22 mouse cellular contexts compared by ENCODE assay signal in the genomic region with DNA sequence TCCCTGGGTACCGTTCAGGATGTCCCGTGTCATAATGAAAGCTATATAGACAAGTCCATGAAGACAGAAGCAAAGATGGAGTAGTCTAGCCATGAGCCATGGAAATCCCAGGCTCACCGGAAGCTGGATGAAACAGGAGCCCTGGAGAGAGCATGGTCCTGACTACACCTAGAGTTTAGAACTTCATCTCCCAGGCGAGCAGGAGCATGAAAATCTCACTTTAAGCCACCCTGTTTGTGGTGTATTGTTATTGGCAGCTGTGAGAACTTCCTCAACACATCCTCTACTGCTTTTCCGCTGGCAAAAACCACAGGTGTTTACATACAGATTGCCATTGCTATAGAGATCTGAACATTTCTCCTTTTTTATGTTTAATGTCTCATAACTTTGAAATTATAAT. TPM values are rescaled to one million over a fixed set of nuclear protein-coding genes. Genes with fewer than 3 reads are reported as not detected.
A peak's percentile ranks its signal among the peaks of the same experiment; 100 is the strongest.
DNase-seq lines count a peak whose midpoint lies in the region; ATAC-seq and TF ChIP-seq lines count a peak whose summit lies in the region.
"Had no signal": no experiment of that assay in that cellular context is flagged by ENCODE, and none has a peak within 500 bp of the region (broad histone marks: within the 10 kb centered on the region; RNA-seq: fewer than 3 reads in every experiment).

No protein-coding gene starts in this region.

- intact Hi-C loops in heart, postnatal 14 days (cut with DNase I) = no loop called here

- no peak for DNase-seq in thymus, adult 2 months
- DNase-seq in thymus, adult 18-20 months = no peak
- peak; percentile 43 for DNase-seq in MEL-GATA-1-ER (ENCODE audit: extremely low read depth, low read depth)
- no peak for DNase-seq in hindbrain, embryonic 11.5 days (ENCODE audit: low spot score)
- no peak for DNase-seq in heart, postnatal 14 days
- DNase-seq: cerebellum, adult 11-12 months; cerebellum, postnatal 36 days; gastrocnemius, postnatal 25 days; kidney, adult 2 months; kidney, postnatal 36 days; left cerebral cortex, postnatal 4 days had no signal

- no peak for TF ChIP-seq POLR2A in thymus, adult 2 months (IDR thresholded peaks at IDR 0.05; ENCODE audit: control insufficient read depth, extremely low read depth, insufficient read depth, low read length, poor library complexity)

- no peaks in the 10 kb centered on the region for H3K27me3 ChIP-seq in thymus, adult 2 months (ENCODE audit: control insufficient read depth, insufficient read depth, low read length)
- no peaks in the 10 kb centered on the region for H3K27me3 ChIP-seq in hindbrain, embryonic 11.5 days (ENCODE audit: control insufficient read depth, insufficient read depth, low read length)
- H3K27me3 ChIP-seq: embryonic facial prominence, embryonic 12.5 days; liver, embryonic 12.5 days; Patski had no signal

- TF ChIP-seq CTCF in thymus, adult 2 months (IDR thresholded peaks at IDR 0.05; ENCODE audit: borderline replicate concordance, control insufficient read depth, extremely low read depth, insufficient read depth, low read length, poor library complexity) = no peak

- H3K4me1 ChIP-seq in thymus, adult 2 months (replicated peaks; ENCODE audit: control insufficient read depth, insufficient read depth, low read length) = peaks cover 60% of the 10 kb centered on the region
- H3K4me1 ChIP-seq in hindbrain, embryonic 11.5 days (replicated peaks; ENCODE audit: control insufficient read depth, insufficient read depth, low read length) = no peaks in the 10 kb centered on the region
- H3K4me1 ChIP-seq: embryonic facial prominence, embryonic 12.5 days had no signal

- peak overlapping the region; percentile 93 for H3K27ac ChIP-seq in thymus, adult 2 months (ENCODE audit: control insufficient read depth, insufficient read depth, low read length)
- H3K27ac ChIP-seq in hindbrain, embryonic 11.5 days (ENCODE audit: low read depth, low read length) = no peak overlapping the region
- H3K27ac ChIP-seq: embryonic facial prominence, embryonic 12.5 days; hindbrain, embryonic 14.5 days; liver, embryonic 12.5 days; midbrain, embryonic 10.5 days had no signal

- no peaks in the 10 kb centered on the region for H3K36me3 ChIP-seq in thymus, adult 2 months (ENCODE audit: control insufficient read depth, insufficient read depth, low read length)
- H3K36me3 ChIP-seq in hindbrain, embryonic 11.5 days (ENCODE audit: control insufficient read depth, insufficient read depth, low read length) = no peaks in the 10 kb centered on the region
- H3K36me3 ChIP-seq: embryonic facial prominence, embryonic 12.5 days; liver, embryonic 12.5 days; midbrain, embryonic 10.5 days had no signal

- H3K9ac ChIP-seq in hindbrain, embryonic 11.5 days (ENCODE audit: low read depth, low read length) = no peak overlapping the region
- H3K9ac ChIP-seq: embryonic facial prominence, embryonic 12.5 days; hindbrain, embryonic 14.5 days; liver, embryonic 12.5 days had no signal

- peak; percentile 39 for ATAC-seq in inflammation-experienced regulatory T-cells, adult 6 months
- no peak for ATAC-seq in frontal cortex, adult (ENCODE audit: low TSS enrichment)
- no peak for ATAC-seq in hindbrain, embryonic 11.5 days (ENCODE audit: low FRiP score)
- ATAC-seq: liver, embryonic 12.5 days; Patski had no signal

- no peak overlapping the region for H3K4me2 ChIP-seq in hindbrain, embryonic 11.5 days (replicated peaks; ENCODE audit: low read depth, low read length)
- H3K4me2 ChIP-seq: embryonic facial prominence, embryonic 12.5 days; hindbrain, embryonic 14.5 days; liver, embryonic 12.5 days had no signal

- H3K4me3 ChIP-seq in thymus, adult 2 months (ENCODE audit: control insufficient read depth, insufficient read depth, low read length) = no peak overlapping the region
- no peak overlapping the region for H3K4me3 ChIP-seq in hindbrain, embryonic 11.5 days (ENCODE audit: low read depth, low read length)
- H3K4me3 ChIP-seq: embryonic facial prominence, embryonic 12.5 days; liver, embryonic 12.5 days; midbrain, embryonic 10.5 days; myocyte had no signal

- H3K9me3 ChIP-seq in hindbrain, embryonic 11.5 days (ENCODE audit: control insufficient read depth, low read length) = no peaks in the 10 kb centered on the region
- H3K9me3 ChIP-seq: embryonic facial prominence, embryonic 12.5 days; liver, embryonic 12.5 days; midbrain, embryonic 10.5 days had no signal

- WGBS in thymus, adult 2 months = 12% methylated on average over 5 of the region's 5 CpGs
- WGBS in hindbrain, embryonic 11.5 days = 80% methylated on average over 5 of the region's 5 CpGs

RNA-seq across cellular contexts. Expression of gene Timm8a2, which starts 29.1 kb away (rescaled TPM):
- 0.38 and 0.43 TPM in 2 replicates for polyA plus RNA-seq in thymus, adult 2 months (2012; rRNA removed)
- not detected for polyA plus RNA-seq in inflammation-experienced regulatory T-cells, adult 6 months (2017; shearing (Covaris generic))
- polyA plus RNA-seq in hindbrain, embryonic 11.5 days (2014; fragmentation: Nextera tagmentation; extraction: Ambion mirVana) = not detected in 2 replicates
- total RNA-seq in heart, postnatal 14 days (2021) = not detected
- total RNA-seq: gastrocnemius, postnatal 25 days; layer of hippocampus, postnatal 14 days had no signal
- polyA plus RNA-seq: embryonic facial prominence, embryonic 12.5 days; heart, embryonic 14.5 days; hindbrain, embryonic 14.5 days; kidney, adult 2 months; liver, embryonic 12.5 days; lung, embryonic 16.5 days; midbrain, embryonic 10.5 days; myocyte; Patski had no signal

RNA-seq across cellular contexts. Expression of gene Tm9sf2, which starts 43.2 kb away (rescaled TPM):
- 161 and 179 TPM in 2 replicates for polyA plus RNA-seq in thymus, adult 2 months (2012; rRNA removed)
- polyA plus RNA-seq in inflammation-experienced regulatory T-cells, adult 6 months (2017; shearing (Covaris generic)) = 10 to 100 TPM; 59.0 to 98.1 (median 74.1) TPM
- 130 and 138 TPM in 2 replicates for polyA plus RNA-seq in hindbrain, embryonic 11.5 days (2014; fragmentation: Nextera tagmentation; extraction: Ambion mirVana)
- 100 to 1,000 TPM; 111 to 112 TPM for total RNA-seq in heart, postnatal 14 days (2021)
